In the genomic region with DNA sequence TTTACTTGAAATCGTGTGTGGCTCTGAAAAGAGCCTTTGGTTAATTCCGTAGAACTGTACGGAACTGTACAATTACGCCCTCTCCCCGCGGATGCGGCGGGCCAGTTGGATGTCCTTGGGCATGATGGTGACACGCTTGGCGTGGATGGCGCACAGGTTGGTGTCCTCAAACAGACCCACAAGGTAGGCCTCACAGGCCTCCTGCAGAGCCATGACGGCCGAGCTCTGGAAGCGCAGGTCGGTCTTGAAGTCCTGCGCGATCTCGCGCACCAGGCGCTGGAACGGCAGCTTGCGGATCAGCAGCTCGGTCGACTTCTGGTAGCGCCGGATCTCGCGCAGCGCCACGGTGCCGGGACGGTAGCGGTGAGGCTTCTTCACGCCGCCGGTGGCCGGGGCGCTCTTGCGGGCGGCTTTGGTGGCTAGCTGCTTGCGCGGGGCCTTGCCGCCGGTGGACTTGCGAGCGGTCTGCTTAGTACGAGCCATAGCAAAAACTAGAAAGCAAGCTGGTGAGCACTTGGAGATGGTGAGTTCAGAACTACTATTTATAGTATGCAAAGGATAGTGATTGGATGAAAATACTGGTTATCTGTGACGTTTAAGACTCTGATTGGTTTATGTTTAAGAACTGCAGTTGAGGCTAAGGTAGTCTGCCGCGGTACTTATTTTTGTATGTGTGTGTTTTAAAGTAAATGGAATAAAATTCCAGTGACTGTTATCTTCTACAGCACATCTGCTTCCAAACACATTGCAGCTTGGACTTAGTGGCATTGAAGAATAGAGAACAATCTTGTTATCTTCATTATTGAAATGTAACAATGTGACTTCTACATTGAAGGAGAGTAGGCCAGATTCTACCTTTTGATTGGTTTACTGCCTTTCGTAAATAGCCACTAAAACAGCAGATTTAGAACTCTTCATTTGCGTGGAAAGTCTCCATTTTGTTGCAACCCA, we compare ENCODE assay signal across 8 mouse cellular contexts. TPM values are rescaled to one million over a fixed set of nuclear protein-coding genes. Genes with fewer than 3 reads are reported as not detected.
DNase-seq lines count a peak whose midpoint lies in the region; ATAC-seq and TF ChIP-seq lines count a peak whose summit lies in the region.
"Not testable (repeated sequence)": the region's sequence is repeated elsewhere in the genome, so short reads cannot be mapped to it uniquely, and the experiment has no call there.

A gene (minus strand): TSS at position 516 of the 951 bp plus-strand sequence.

- H3K4me1 ChIP-seq in forebrain, embryonic 10.5 days = peaks cover 63% of the 10 kb centered on the region
- H3K4me1 ChIP-seq in heart, postnatal 0 days (ENCODE audit: control insufficient read depth, insufficient read depth) = peaks cover 26% of the 10 kb centered on the region
- H3K4me1 ChIP-seq in liver, embryonic 14.5 days (replicated peaks; ENCODE audit: control insufficient read depth in 2 of 2, insufficient read depth in 2 of 2, low read length in 1 of 2) = peaks cover 28 to 44% of the 10 kb centered on the region in 2 experiments
- H3K4me1 ChIP-seq in stomach, embryonic 16.5 days (ENCODE audit: control insufficient read depth, insufficient read depth, low read length) = peaks cover 17% of the 10 kb centered on the region

- H3K4me2 ChIP-seq in heart, postnatal 0 days (ENCODE audit: low read depth, low read length) = peak within 1 kb of the TSS; percentile 71
- H3K4me2 ChIP-seq in liver, embryonic 14.5 days (ENCODE audit: low read depth) = peak within 1 kb of the TSS; percentile 88
- H3K4me2 ChIP-seq in stomach, embryonic 16.5 days (ENCODE audit: low read depth, low read length) = peak within 1 kb of the TSS; percentile 75

- peak; percentile 86 for DNase-seq in c-Kit-negative CD71-positive TER-119-positive erythroid progenitor cells, embryonic 14.5 days (ENCODE audit: low read depth, low spot score)
- DNase-seq in forebrain, embryonic 10.5 days (ENCODE audit: extremely low spot score, low spot score) = peak; percentile 73
- peak; percentile 94 for DNase-seq in heart, postnatal 0 days (ENCODE audit: low spot score)
- DNase-seq in kidney, postnatal 25 days = peak; percentile 47 to 59
- peak; percentile 87 to 88 (median 88) for DNase-seq in liver, embryonic 14.5 days (ENCODE audit: low read depth in 3 of 3, low spot score in 3 of 3)
- peak; percentile 76 to 79 for DNase-seq in natural killer cell, adult 2 months (ENCODE audit: low spot score in 2 of 2)

- H3K36me3 ChIP-seq in forebrain, embryonic 10.5 days (replicated peaks); heart, postnatal 0 days (replicated peaks; ENCODE audit: control insufficient read depth, insufficient read depth, low read length); liver, embryonic 14.5 days (replicated peaks; ENCODE audit: control insufficient read depth, insufficient read depth, low read depth); stomach, embryonic 16.5 days (ENCODE audit: control insufficient read depth, insufficient read depth, low read length): not testable (repeated sequence)

- peak within 1 kb of the TSS; percentile 66 for H3K9ac ChIP-seq in heart, postnatal 0 days (replicated peaks; ENCODE audit: low read depth, low read length)
- peak within 1 kb of the TSS; percentile 93 for H3K9ac ChIP-seq in liver, embryonic 14.5 days (replicated peaks)
- H3K9ac ChIP-seq in stomach, embryonic 16.5 days (ENCODE audit: low read length) = peak within 1 kb of the TSS; percentile 80

- under 1% methylated on average over 34 of the region's 52 CpGs for WGBS in forebrain, embryonic 10.5 days
- WGBS in heart, postnatal 0 days = under 1% methylated on average over 28 of the region's 52 CpGs
- WGBS in liver, embryonic 14.5 days (ENCODE audit: insufficient replicate concordance) = under 1% methylated on average over 29 of the region's 52 CpGs
- WGBS in stomach, embryonic 16.5 days = under 1% methylated on average over 32 of the region's 52 CpGs

- ATAC-seq in CD4-positive, CD25-positive, alpha-beta regulatory T cell, adult 4 months = peak; percentile 65
- ATAC-seq in heart, postnatal 0 days (ENCODE audit: insufficient read depth, low read depth) = peak; percentile 43
- peak; percentile 46 for ATAC-seq in liver, embryonic 14.5 days (ENCODE audit: insufficient read depth)
- ATAC-seq in stomach, embryonic 16.5 days (ENCODE audit: insufficient read depth, low FRiP score) = peak; percentile 54

- H3K27me3 ChIP-seq in forebrain, embryonic 10.5 days (ENCODE audit: poor library complexity, severe bottlenecking); heart, postnatal 0 days (ENCODE audit: control insufficient read depth, insufficient read depth, low read length); liver, embryonic 14.5 days (ENCODE audit: control insufficient read depth, insufficient read depth, low read length); stomach, embryonic 16.5 days (ENCODE audit: control insufficient read depth, insufficient read depth, low read length): not testable (repeated sequence)

- TF ChIP-seq CTCF in heart, postnatal 0 days (IDR thresholded peaks at IDR 0.05; ENCODE audit: low read depth); liver, embryonic 14.5 days (IDR thresholded peaks at IDR 0.05; ENCODE audit: low read depth): not testable (repeated sequence)

- not testable (repeated sequence) for TF ChIP-seq EP300 in heart, postnatal 0 days (IDR thresholded peaks at IDR 0.05; ENCODE audit: low read depth)
- peak; percentile 65; the same call in 1 of the 2 replicates for TF ChIP-seq EP300 in liver, embryonic 14.5 days (IDR thresholded peaks at IDR 0.05; ENCODE audit: low read depth)

- H3K4me3 ChIP-seq in forebrain, embryonic 10.5 days = peak within 1 kb of the TSS; percentile 61
- peak within 1 kb of the TSS; percentile 48 for H3K4me3 ChIP-seq in heart, postnatal 0 days (ENCODE audit: low read depth, low read length)
- H3K4me3 ChIP-seq in liver, embryonic 14.5 days (ENCODE audit: insufficient read depth in 1 of 2, low read depth in 2 of 2, low read length in 2 of 2) = peak within 1 kb of the TSS; percentile 49 to 62
- peak within 1 kb of the TSS; percentile 59 for H3K4me3 ChIP-seq in stomach, embryonic 16.5 days (replicated peaks; ENCODE audit: low read length)

- not testable (repeated sequence) for H3K9me3 ChIP-seq in forebrain, embryonic 10.5 days; heart, postnatal 0 days (replicated peaks; ENCODE audit: control insufficient read depth, low read length); liver, embryonic 14.5 days (ENCODE audit: control insufficient read depth, low read length); stomach, embryonic 16.5 days (replicated peaks; ENCODE audit: control insufficient read depth, low read length)

- H3K27ac ChIP-seq in forebrain, embryonic 10.5 days = peak within 1 kb of the TSS; percentile 91
- peak within 1 kb of the TSS; percentile 95 for H3K27ac ChIP-seq in heart, postnatal 0 days (ENCODE audit: low read depth)
- H3K27ac ChIP-seq in liver, embryonic 14.5 days = peak within 1 kb of the TSS; percentile 99
- peak within 1 kb of the TSS; percentile 98 for H3K27ac ChIP-seq in stomach, embryonic 16.5 days (ENCODE audit: low read length)

RNA-seq across cellular contexts. Expression of the gene that starts here (rescaled TPM):
- 1 to 10 TPM in 1 of 2 experiments, not detected in 1; 1.8 TPM for polyA plus RNA-seq in CD4-positive, CD25-positive, alpha-beta regulatory T cell, adult 4 months (2017; shearing (Covaris generic))
- polyA plus RNA-seq in forebrain, embryonic 10.5 days (2016; fragmentation: Nextera tagmentation; extraction: Ambion mirVana) = 2.2 and 3.6 TPM in 2 replicates
- 1,794 and 2,478 TPM in 2 replicates for total RNA-seq in heart, postnatal 0 days (2014; rRNA removed; ENCODE audit: low replicate concordance)
- polyA plus RNA-seq in heart, postnatal 0 days (2015; fragmentation: Nextera tagmentation; extraction: Ambion mirVana) = 1.4 and 1.7 TPM in 2 replicates
- polyA plus RNA-seq in liver, embryonic 14.5 days (2012; rRNA removed) = 36.1 and 49.8 TPM in 2 replicates
- polyA plus RNA-seq in liver, embryonic 14.5 days (2014; fragmentation: Nextera tagmentation; extraction: Ambion mirVana) = 5.8 and 7.5 TPM in 2 replicates
- polyA plus RNA-seq in stomach, embryonic 16.5 days (2015; fragmentation: Nextera tagmentation; extraction: Ambion mirVana) = 2.0 and 3.5 TPM in 2 replicates

Comparison
In these comparisons a context has a peak if more than half of its experiments do, and no peak if none do; other contexts are left out.
1. Peak in every context shown above with its lines: DNase-seq, ATAC-seq, H3K4me3 ChIP-seq and H3K27ac ChIP-seq.